ENCODE assay signal across 24 mouse cellular contexts in genomic region chrX:160773033-160773432, GRCm38 (mm10). TPM values are rescaled to one million over a fixed set of nuclear protein-coding genes. Genes with fewer than 3 reads are reported as not detected.
A peak's percentile ranks its signal among the peaks of the same experiment; 100 is the strongest.
DNase-seq lines count a peak whose midpoint lies in the region.
"Had no signal": no experiment of that assay in that cellular context is flagged by ENCODE, and none has a peak within 500 bp of the region (broad histone marks: within the 10 kb centered on the region; RNA-seq: fewer than 3 reads in every experiment).

No protein-coding gene starts in this region.

- intact Hi-C loops in left cerebral cortex, postnatal 14 days (cut with DNase I): loop anchor here (5.0 kb wide), 2 partner anchors 181 to 219 kb away; partner anchors contain the start of gene Cdkl5

- DNase-seq in frontal cortex, adult 2 months (ENCODE audit: extremely low spot score in 1 of 2, low spot score in 1 of 2): peak; percentile 19 to 53
- DNase-seq in frontal cortex, postnatal 10 days (ENCODE audit: low spot score in 2 of 2): no peak
- DNase-seq in right cerebral cortex, adult 2 months (ENCODE audit: low spot score in 2 of 2): peak; percentile 26 to 32
- DNase-seq in right cerebral cortex, postnatal 4 days: no peak
- DNase-seq in left cerebral cortex, postnatal 14 days (ENCODE audit: low spot score in 2 of 2): peak; percentile 29 to 54
- DNase-seq in kidney, postnatal 25 days: no peak
- DNase-seq in ovary, postnatal 36 days (ENCODE audit: low spot score): no peak
- DNase-seq: adrenal gland, postnatal 14 days; B cell, adult 2 months; cerebellum, adult 8-10 months; heart, adult 2 months; kidney, adult 2 months; kidney, postnatal 14 days; lung, embryonic 14.5 days; thymus, adult 18-20 months had no signal

RNA-seq across cellular contexts. Expression of gene Rs1, which starts 5.2 kb away (rescaled TPM):
- polyA plus RNA-seq in frontal cortex, adult 2 months (2012; rRNA removed): 0.02 TPM in 2 replicates
- not detected for total RNA-seq in left cerebral cortex, postnatal 14 days (2021)
- total RNA-seq: adrenal gland, postnatal 14 days; common myeloid progenitor, adult 5-6 weeks had no signal
- polyA plus RNA-seq: embryonic facial prominence, embryonic 12.5 days; heart, embryonic 15.5 days; hindbrain, embryonic 10.5 days; kidney, adult 2 months; limb, embryonic 10.5 days; liver, embryonic 11.5 days; lung, embryonic 14.5 days; macrophage; midbrain, embryonic 12.5 days had no signal

RNA-seq across cellular contexts. Expression of gene Ppef1, which starts 37.5 kb away (rescaled TPM):
- polyA plus RNA-seq in frontal cortex, adult 2 months (2012; rRNA removed): 0.21 and 1.5 TPM in 2 replicates
- 1 to 10 TPM; 4.7 to 6.5 TPM for total RNA-seq in left cerebral cortex, postnatal 14 days (2021)
- total RNA-seq: adrenal gland, postnatal 14 days; common myeloid progenitor, adult 5-6 weeks; gastrocnemius, adult 8-10 months; heart, adult 2 months had no signal
- polyA plus RNA-seq: hindbrain, embryonic 10.5 days; kidney, adult 2 months; limb, embryonic 10.5 days; liver, embryonic 11.5 days; lung, embryonic 14.5 days; macrophage; midbrain, embryonic 12.5 days had no signal

Comparison
In these comparisons a context has a peak if more than half of its experiments do, and no peak if none do; other contexts are left out.
1. DNase-seq: peak in frontal cortex, adult 2 months (2 of 2), right cerebral cortex, adult 2 months (2 of 2) and left cerebral cortex, postnatal 14 days (2 of 2); none in frontal cortex, postnatal 10 days (0 of 2), right cerebral cortex, postnatal 4 days (single experiment), kidney, postnatal 25 days (0 of 2) and ovary, postnatal 36 days (single experiment).